Mouse (Mus musculus) forebrain, embryonic 15.5 days (tissue): Measurements from ENCODE around the gene Cenpx. TPM values are rescaled to one million over a fixed set of nuclear protein-coding genes. Genes with fewer than 3 reads are reported as not detected.
A peak's percentile ranks its signal among the peaks of the same experiment; 100 is the strongest.

ENCODE experiments used
- ATAC-seq: fragments of 200-750 bp; cut with Nextera tagmentation; replicated peaks from 2 replicates; pipeline ENCODE4 v1.8.0; 2017; ENCODE audit warnings: mild to moderate bottlenecking, moderate TSS enrichment, moderate library complexity
- H3K27ac ChIP-seq: fragments of 300-500 bp; sonication (generic); replicated peaks from 2 replicates; pipeline ENCODE4 v1.5.1; 2015; ENCODE audit warnings: mild to moderate bottlenecking, inconsistent platforms
- H3K27me3 ChIP-seq: fragments of 300-500 bp; sonication (generic); 2 replicates; pipeline ENCODE4 v1.6.1; 2015; ENCODE audit warnings: inconsistent platforms
- H3K36me3 ChIP-seq: fragments of 300-500 bp; sonication (generic); 2 replicates; pipeline ENCODE4 v1.6.1; 2015; ENCODE audit warnings: mild to moderate bottlenecking, inconsistent platforms
- H3K4me1 ChIP-seq: fragments of 300-500 bp; sonication (generic); 2 replicates; pipeline ENCODE4 v1.6.1; 2015; ENCODE audit warnings: inconsistent platforms
- H3K4me2 ChIP-seq: fragments of 300-500 bp; sonication (generic); replicated peaks from 2 replicates; pipeline ENCODE4 v1.6.1; 2015; ENCODE audit warnings: mild to moderate bottlenecking, inconsistent platforms
- H3K4me3 ChIP-seq: fragments of 300-500 bp; sonication (generic); 2 replicates; pipeline ENCODE4 v1.5.1; 2015; ENCODE audit warnings: mild to moderate bottlenecking, inconsistent platforms
- H3K9ac ChIP-seq: fragments of 300-500 bp; sonication (generic); replicated peaks from 2 replicates; pipeline ENCODE4 v1.6.1; 2015; ENCODE audit warnings: mild to moderate bottlenecking, inconsistent platforms
- H3K9me3 ChIP-seq: fragments of 300-500 bp; sonication (generic); 2 replicates; pipeline ENCODE4 v1.6.1; 2016; ENCODE audit warnings: inconsistent platforms
- WGBS: fragments of 180-500 bp; shearing (Covaris S2); methylation state at CpG from one replicate; pipeline ENCODE4 v1.1.7; 2015; ENCODE audit warnings: mixed read lengths; 5-methylcytosine and 5-hydroxymethylcytosine counted together
- polyA plus RNA-seq: library from polyadenylated mRNA; unstranded; fragments of >200 nt; fragmentation: Nextera tagmentation; extraction: Ambion mirVana; gene quantifications from 2 replicates; pipeline ENCODE4 v1.2.1, GENCODE M21; 2015

Cenpx gene
- polyA plus RNA-seq, 1 experiment from 2014 or later, result 97.9 TPM

- Histone ChIP-seq H3K27ac (no peak overlapping the region), H3K4me2 (no peak overlapping the region), H3K36me3 (no peaks in the 10 kb centered on the region), H3K4me3 (no peak overlapping the region), H3K9me3 (no peaks in the 10 kb centered on the region), H3K4me1 (peaks cover 21% of the 10 kb centered on the region), H3K9ac (no peak overlapping the region), H3K27me3 (peaks cover 56% of the 10 kb centered on the region)
- no peak for ATAC-seq
- 67% methylated on average over 5 of the region's 5 CpGs for WGBS
These were observed 49.8 kb downstream of the Cenpx start for GRCm38 (mm10) chr11:120663714-120664113.

GRCm38 (mm10) chr11:120662759-120663158 lies 50.8 kb downstream of the Cenpx start:
- peaks cover 64% of the 10 kb centered on the region for H3K27me3 ChIP-seq
- no peak overlapping the region for H3K4me3 ChIP-seq
- ATAC-seq, result no peak
- H3K4me2 ChIP-seq, result no peak overlapping the region
- H3K9me3 ChIP-seq, result no peaks in the 10 kb centered on the region
- 40% methylated on average over 6 of the region's 6 CpGs for WGBS
- H3K4me1 ChIP-seq, result peaks cover 21% of the 10 kb centered on the region
- H3K9ac ChIP-seq, result no peak overlapping the region
- no peaks in the 10 kb centered on the region for H3K36me3 ChIP-seq
- H3K27ac ChIP-seq, result no peak overlapping the region

GRCm38 (mm10) chr11:120661076-120661460 lies 52.5 kb downstream of the Cenpx start, which contains the start of gene Notum:
Gene Notum (minus strand): TSS chr11:120661175.
- Histone ChIP-seq H3K4me3 (peak within 1 kb of the TSS; percentile 33), H3K27ac (no peak within 1 kb of the TSS), H3K27me3 (peaks cover 75% of the 10 kb centered on the region), H3K9ac (no peak within 1 kb of the TSS), H3K9me3 (no peaks in the 10 kb centered on the region), H3K36me3 (no peaks in the 10 kb centered on the region), H3K4me2 (peak within 1 kb of the TSS; percentile 52), H3K4me1 (peaks cover 21% of the 10 kb centered on the region)
- WGBS, result 1% methylated on average over 35 of the region's 35 CpGs
- ATAC-seq, result no peak

Other genes starting within 250 kb of the Cenpx start
- 49.1 and 50.8 TPM in 2 replicates for gene Arl16, start 246.1 kb downstream of the Cenpx start, polyA plus RNA-seq
- gene Mrpl12, start 229.1 kb downstream of the Cenpx start, polyA plus RNA-seq, result 111 and 113 TPM in 2 replicates
- 27.0 and 32.9 TPM in 2 replicates for gene Slc25a10, start 221.9 kb downstream of the Cenpx start, polyA plus RNA-seq
- gene Gcgr, start 183.0 kb downstream of the Cenpx start, polyA plus RNA-seq, result 0.09 TPM in 2 replicates
- 242 and 245 TPM in 2 replicates for gene Mcrip1, start 164.0 kb downstream of the Cenpx start, polyA plus RNA-seq
- gene Ppp1r27, start 162.6 kb downstream of the Cenpx start, polyA plus RNA-seq, result 0.23 TPM in 1 of 2 replicates, not detected in the other
- 234 and 239 TPM in 2 replicates for gene P4hb, start 140.5 kb downstream of the Cenpx start, polyA plus RNA-seq
- 464 TPM in 2 replicates for gene Arhgdia, start 132.1 kb downstream of the Cenpx start, polyA plus RNA-seq
- 372 and 388 TPM in 2 replicates for gene Alyref, start 115.4 kb downstream of the Cenpx start, polyA plus RNA-seq
- 199 and 205 TPM in 2 replicates for gene Anapc11, start 115.3 kb downstream of the Cenpx start, polyA plus RNA-seq
- 0.51 and 0.65 TPM in 2 replicates for gene Npb, start 105.3 kb downstream of the Cenpx start, polyA plus RNA-seq
- gene Pcyt2, start 95.8 kb downstream of the Cenpx start, polyA plus RNA-seq, result 167 and 174 TPM in 2 replicates
- gene Sirt7, start 88.5 kb downstream of the Cenpx start, polyA plus RNA-seq, result 51.4 and 53.1 TPM in 2 replicates
- gene Mafg, start 80.1 kb downstream of the Cenpx start, polyA plus RNA-seq, result 42.1 and 44.1 TPM in 2 replicates
- 30.9 and 35.3 TPM in 2 replicates for gene Pycr1, start 70.0 kb downstream of the Cenpx start, polyA plus RNA-seq
- 0.47 TPM in 1 of 2 replicates, not detected in the other for gene Myadml2, start 65.6 kb downstream of the Cenpx start, polyA plus RNA-seq
- 0.46 and 1.1 TPM in 2 replicates for gene Notum, start 52.6 kb downstream of the Cenpx start, polyA plus RNA-seq
- gene Aspscr1, start 40.8 kb downstream of the Cenpx start, polyA plus RNA-seq, result 144 and 154 TPM in 2 replicates
- 94.1 and 94.8 TPM in 2 replicates for gene Lrrc45, start 187 bp upstream of the Cenpx start, polyA plus RNA-seq
- 245 and 251 TPM in 2 replicates for gene Rac3, start 7.7 kb upstream of the Cenpx start, polyA plus RNA-seq
- 9.0 and 9.3 TPM in 2 replicates for gene Dcxr, start 13.5 kb upstream of the Cenpx start, polyA plus RNA-seq
- gene Cbr2, start 18.4 kb upstream of the Cenpx start, polyA plus RNA-seq, result 0.64 and 0.69 TPM in 2 replicates
- gene Hmga1b, start 49.1 kb upstream of the Cenpx start, polyA plus RNA-seq, result 1.8 and 2.4 TPM in 2 replicates
- gene Rfng, start 70.5 kb upstream of the Cenpx start, polyA plus RNA-seq, result 88.5 and 94.5 TPM in 2 replicates
- gene Gps1, start 70.5 kb upstream of the Cenpx start, polyA plus RNA-seq, result 276 and 287 TPM in 2 replicates
- 50.0 and 50.1 TPM in 2 replicates for gene Dus1l, start 82.7 kb upstream of the Cenpx start, polyA plus RNA-seq
- gene Fasn, start 110.8 kb upstream of the Cenpx start, polyA plus RNA-seq, result 78.3 and 80.6 TPM in 2 replicates
- gene Ccdc57, start 219.1 kb upstream of the Cenpx start, polyA plus RNA-seq, result 6.7 and 7.0 TPM in 2 replicates
- 9.1 and 9.6 TPM in 2 replicates for gene Slc16a3, start 234.7 kb upstream of the Cenpx start, polyA plus RNA-seq